Mouse (Mus musculus) liver, embryonic 16.5 days (tissue): ENCODE results near the gene Prss35. TPM values are rescaled to one million over a fixed set of nuclear protein-coding genes. Genes with fewer than 3 reads are reported as not detected.

Experiments used
- ATAC-seq: fragments of 200-750 bp; cut with Nextera tagmentation; 2 replicates; pipeline ENCODE4 v1.8.0; 2017; ENCODE audit warnings: low read depth, mild to moderate bottlenecking, moderate number of reproducible peaks, moderate library complexity
- H3K27ac ChIP-seq: fragments of 300-500 bp; sonication (generic); 2 replicates; pipeline ENCODE4 v1.5.1; 2014; ENCODE audit warnings: mild to moderate bottlenecking, low read length
- H3K27me3 ChIP-seq: fragments of 300-500 bp; sonication (generic); 2 replicates; pipeline ENCODE4 v1.6.1; 2014; ENCODE audit warnings: low read depth, low read length, mixed read lengths; ENCODE audit not compliant: control insufficient read depth, insufficient read depth
- H3K36me3 ChIP-seq: fragments of 300-500 bp; sonication (generic); 2 replicates; pipeline ENCODE4 v1.6.1; 2014; ENCODE audit warnings: mild to moderate bottlenecking; ENCODE audit not compliant: control insufficient read depth, insufficient read depth
- H3K4me1 ChIP-seq: fragments of 300-500 bp; sonication (generic); 2 replicates; pipeline ENCODE4 v1.6.1; 2014; ENCODE audit warnings: low read depth, low read length, mixed read lengths; ENCODE audit not compliant: control insufficient read depth
- H3K4me2 ChIP-seq: fragments of 300-500 bp; sonication (generic); 2 replicates; pipeline ENCODE4 v1.6.1; 2014; ENCODE audit warnings: low read depth, low read length, mixed read lengths
- H3K4me3 ChIP-seq: fragments of 300-500 bp; sonication (generic); 2 replicates; pipeline ENCODE4 v1.5.1; 2014; ENCODE audit warnings: low read depth, mild to moderate bottlenecking, low read length
- H3K9ac ChIP-seq: fragments of 300-500 bp; sonication (generic); 2 replicates; pipeline ENCODE4 v1.6.1; 2014; ENCODE audit warnings: low read depth, low read length
- H3K9me3 ChIP-seq: fragments of 300-500 bp; sonication (generic); replicated peaks from 2 replicates; pipeline ENCODE4 v1.6.1; 2016; ENCODE audit warnings: low read length; ENCODE audit not compliant: control insufficient read depth
- WGBS: fragments of 180-500 bp; shearing (Covaris S2); extraction: QIAGEN DNeasy Blood & Tissue Kit; methylation state at CpG from one replicate; pipeline ENCODE4 v1.1.7; 2014; ENCODE audit not compliant: insufficient replicate concordance; 5-methylcytosine and 5-hydroxymethylcytosine counted together
- polyA plus RNA-seq: library from polyadenylated mRNA; unstranded; fragments of >200 nt; fragmentation: Nextera tagmentation; extraction: Ambion mirVana; gene quantifications from 2 replicates; pipeline ENCODE4 v1.2.1, GENCODE M21; 2015

Gene Prss35
- polyA plus RNA-seq, 1 experiment from 2014 or later: 2.5 TPM

GRCm38 (mm10) chr9:86798686-86799085 lies 55.2 kb downstream of the Prss35 start:
- Histone ChIP-seq H3K9ac (no peak overlapping the region), H3K9me3 (no peaks in the 10 kb centered on the region), H3K27me3 (no peaks in the 10 kb centered on the region), H3K27ac (no peak overlapping the region), H3K36me3 (no peaks in the 10 kb centered on the region), H3K4me1 (no peaks in the 10 kb centered on the region), H3K4me2 (no peak overlapping the region), H3K4me3 (no peak overlapping the region)
- WGBS: 36% methylated on average over 7 of the region's 7 CpGs
- no peak for ATAC-seq

GRCm38 (mm10) chr9:86799099-86799498 lies 55.6 kb downstream of the Prss35 start:
- Histone ChIP-seq H3K4me2 (no peak overlapping the region), H3K4me1 (no peaks in the 10 kb centered on the region), H3K27ac (no peak overlapping the region), H3K27me3 (no peaks in the 10 kb centered on the region), H3K9ac (no peak overlapping the region), H3K4me3 (no peak overlapping the region), H3K36me3 (no peaks in the 10 kb centered on the region), H3K9me3 (no peaks in the 10 kb centered on the region)
- 56% methylated on average over 7 of the region's 7 CpGs for whole genome bisulfite sequencing
- no peak for ATAC-seq

DNA sequence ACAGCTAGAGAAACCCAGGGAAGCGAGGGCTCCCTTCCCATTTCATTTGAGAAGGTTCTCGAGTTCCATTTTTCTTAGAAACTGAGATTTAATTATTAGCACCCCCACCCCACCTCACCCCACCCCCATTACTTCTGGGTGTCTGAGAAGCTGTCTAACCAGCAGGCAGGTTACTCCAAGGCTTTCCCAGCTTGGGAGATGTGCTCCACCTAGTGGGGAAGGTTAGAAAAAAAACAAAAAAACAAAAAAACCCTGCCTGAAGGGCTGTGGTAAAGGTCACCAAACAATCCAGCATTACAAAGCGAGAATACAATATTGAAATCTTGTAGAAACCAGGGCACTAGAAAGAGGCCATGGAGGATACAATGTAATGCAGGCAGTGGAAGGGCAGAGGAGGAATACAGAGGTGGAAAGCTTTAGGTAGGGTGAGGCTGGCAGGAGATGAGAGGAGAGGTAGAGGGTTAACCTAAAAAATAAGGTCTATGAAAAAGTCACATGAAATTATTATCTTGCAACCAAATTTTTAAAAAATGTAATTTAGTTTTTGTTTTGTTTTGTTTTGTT lies 57.2 kb downstream of the Prss35 start:
- Histone ChIP-seq H3K4me3 (no peak overlapping the region), H3K4me1 (no peaks in the 10 kb centered on the region), H3K9me3 (no peaks in the 10 kb centered on the region), H3K27ac (no peak overlapping the region), H3K4me2 (no peak overlapping the region), H3K9ac (no peak overlapping the region), H3K27me3 (no peaks in the 10 kb centered on the region), H3K36me3 (no peaks in the 10 kb centered on the region)
- ATAC-seq: no peak
- 19% methylated on average over 3 of the region's 3 CpGs for WGBS

Other genes starting within 250 kb of the Prss35 start
- 18.9 and 19.5 TPM in 2 replicates for gene Pgm3, start 171.8 kb upstream of the Prss35 start, polyA plus RNA-seq
- 0.96 and 0.97 TPM in 2 replicates for gene Rwdd2a, start 171.7 kb upstream of the Prss35 start, polyA plus RNA-seq
- 3.7 and 4.4 TPM in 2 replicates for gene Me1, start 47.7 kb upstream of the Prss35 start, polyA plus RNA-seq
- gene Snap91, start 137.0 kb downstream of the Prss35 start, polyA plus RNA-seq: 0.12 and 0.20 TPM in 2 replicates